Mouse (Mus musculus): Measurements from ENCODE around the gene Selenow.

DNA sequence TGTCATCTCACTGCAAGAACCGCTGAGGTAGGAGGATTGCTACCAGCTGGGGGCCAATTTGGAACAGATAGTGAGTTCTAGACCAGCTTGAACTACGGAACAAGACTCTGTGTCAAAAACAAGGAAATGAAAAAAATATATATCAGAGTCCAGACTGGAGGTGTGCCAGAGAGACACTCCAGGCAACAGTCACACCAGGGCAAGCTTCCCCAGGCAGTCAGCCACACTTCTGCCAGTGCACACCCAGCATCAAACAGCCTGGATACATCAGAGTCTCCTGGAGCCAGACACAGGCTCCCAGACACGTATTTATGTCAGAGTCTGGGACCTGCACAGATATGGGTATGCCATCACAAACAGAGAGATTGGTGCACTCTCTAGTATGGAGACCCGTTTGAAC is 39.0 kb upstream of the Selenow start:
- TF ChIP-seq CTCF (IDR thresholded peaks at IDR 0.05; ENCODE audit: low read depth, low read length), result no peak
- no peak for TF ChIP-seq POLR2A (IDR thresholded peaks at IDR 0.05; ENCODE audit: extremely low read depth, insufficient read depth, low read length)

Data from liver, adult 2 months (tissue).